In the genomic region with DNA sequence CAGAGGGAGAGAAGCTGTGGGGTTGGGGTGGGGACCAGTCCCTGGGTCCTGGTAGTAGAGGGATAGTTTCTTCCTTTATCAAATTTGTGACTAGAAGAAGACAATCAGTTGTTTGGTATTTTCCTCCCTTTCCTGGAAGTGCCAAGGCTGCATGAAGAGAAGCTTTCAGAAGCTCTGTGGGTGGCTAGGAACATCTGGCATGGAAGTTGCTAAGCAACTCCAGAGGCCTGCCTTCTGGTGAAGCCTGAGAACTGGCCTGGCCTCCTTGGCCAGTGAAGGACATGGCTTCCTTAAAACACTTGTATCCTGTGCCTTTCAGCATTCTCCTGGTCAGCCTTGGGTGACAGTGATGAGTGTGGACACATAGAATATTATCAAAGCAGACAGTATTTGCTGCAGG, we compare ENCODE assay signal across 17 mouse cellular contexts.
"Had no signal": no experiment of that assay in that cellular context is flagged by ENCODE, and none has a peak within 500 bp of the region (broad histone marks: within the 10 kb centered on the region; RNA-seq: fewer than 3 reads in every experiment).

No protein-coding gene starts in this region.

- H3K27me3 ChIP-seq: limb, embryonic 15.5 days; liver, embryonic 12.5 days; neural tube, embryonic 13.5 days had no signal

- H3K4me2 ChIP-seq: limb, embryonic 15.5 days; liver, embryonic 12.5 days; lung, embryonic 14.5 days; midbrain, embryonic 11.5 days; neural tube, embryonic 13.5 days had no signal

- H3K9me3 ChIP-seq: limb, embryonic 15.5 days; liver, embryonic 12.5 days; megakaryocyte, embryonic 14.5 days; neural tube, embryonic 13.5 days had no signal

- H3K27ac ChIP-seq: kidney, postnatal 0 days; limb, embryonic 15.5 days; liver, embryonic 12.5 days; neural tube, embryonic 13.5 days had no signal

- H3K36me3 ChIP-seq: limb, embryonic 15.5 days; liver, embryonic 12.5 days; neural tube, embryonic 13.5 days had no signal

- ATAC-seq: liver, embryonic 12.5 days; midbrain, embryonic 16.5 days had no signal

- DNase-seq: kidney, adult 9 months; kidney, postnatal 36 days; layer of hippocampus, adult 9-11 months; layer of hippocampus, postnatal 36 days; lung, embryonic 14.5 days; lung, postnatal 10 days; lung, postnatal 4 days; spleen, adult 18-20 months; thymus, adult 18-20 months; thymus, postnatal 25 days had no signal

- H3K4me1 ChIP-seq: liver, embryonic 12.5 days; neural tube, embryonic 13.5 days had no signal

- H3K9ac ChIP-seq: limb, embryonic 15.5 days; liver, embryonic 12.5 days; lung, embryonic 14.5 days; neural tube, embryonic 13.5 days had no signal

- H3K4me3 ChIP-seq: limb, embryonic 15.5 days; liver, embryonic 12.5 days; megakaryocyte, embryonic 14.5 days; neural tube, embryonic 13.5 days had no signal
